In the genomic region with DNA sequence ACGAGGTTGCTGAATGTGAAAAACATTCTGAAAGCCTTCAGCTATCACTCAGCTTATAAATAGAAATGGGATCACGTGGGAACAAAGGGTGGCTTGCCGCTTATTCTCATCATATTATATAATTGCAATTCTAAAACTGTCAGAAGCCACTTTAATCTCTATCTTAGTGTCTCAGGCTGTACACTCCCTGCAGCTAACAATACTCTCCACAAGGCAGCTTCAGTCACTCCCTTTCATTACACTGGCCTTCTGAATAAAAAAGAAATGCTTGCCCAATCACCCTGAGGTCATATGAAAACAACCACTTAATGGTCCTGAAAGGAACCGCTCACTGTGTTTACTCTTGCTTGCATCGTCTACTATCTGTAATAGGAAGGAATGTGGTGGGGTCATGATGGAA, we compare ENCODE assay signal across 13 mouse cellular contexts.
DNase-seq lines count a peak whose midpoint lies in the region; ATAC-seq and TF ChIP-seq lines count a peak whose summit lies in the region.
"Had no signal": no experiment of that assay in that cellular context is flagged by ENCODE, and none has a peak within 500 bp of the region (broad histone marks: within the 10 kb centered on the region; RNA-seq: fewer than 3 reads in every experiment).

No protein-coding gene starts in this region.

- peaks cover 2% of the 10 kb centered on the region for H3K4me1 ChIP-seq in heart, adult 2 months (ENCODE audit: control insufficient read depth, insufficient read depth, low read length)
- 0 out of 2 replicates have a peak, but pooled peaks cover 5% of the 10 kb centered on the region for H3K4me1 ChIP-seq in lung, postnatal 0 days (ENCODE audit: insufficient read depth, low read depth, low read length)
- peaks cover 16% of the 10 kb centered on the region for H3K4me1 ChIP-seq in heart, postnatal 0 days (ENCODE audit: control insufficient read depth, insufficient read depth)
- H3K4me1 ChIP-seq in liver, embryonic 11.5 days (replicated peaks; ENCODE audit: control insufficient read depth, insufficient read depth, low read length): 0 out of 2 replicates have a peak, but pooled peaks cover 5% of the 10 kb centered on the region
- H3K4me1 ChIP-seq: hindbrain, embryonic 15.5 days had no signal

- H3K79me2 ChIP-seq in heart, adult 2 months (replicated peaks; ENCODE audit: control insufficient read depth, insufficient read depth, low read length): no peaks in the 10 kb centered on the region

- H3K9ac ChIP-seq in heart, adult 2 months (ENCODE audit: low read depth, low read length): no peak overlapping the region
- H3K9ac ChIP-seq in lung, postnatal 0 days (replicated peaks; ENCODE audit: low read depth): no peak overlapping the region
- no peak overlapping the region for H3K9ac ChIP-seq in heart, postnatal 0 days (replicated peaks; ENCODE audit: low read depth, low read length)
- no peak overlapping the region for H3K9ac ChIP-seq in liver, embryonic 11.5 days (ENCODE audit: low read depth, low read length)
- H3K9ac ChIP-seq: hindbrain, embryonic 15.5 days; liver, postnatal 0 days had no signal

- no peaks in the 10 kb centered on the region for H3K27me3 ChIP-seq in heart, adult 2 months (ENCODE audit: control insufficient read depth, insufficient read depth, low read length)
- H3K27me3 ChIP-seq in lung, postnatal 0 days (replicated peaks; ENCODE audit: insufficient read depth, low read length): no peaks in the 10 kb centered on the region
- no peaks in the 10 kb centered on the region for H3K27me3 ChIP-seq in heart, postnatal 0 days (ENCODE audit: control insufficient read depth, insufficient read depth, low read length)
- H3K27me3 ChIP-seq in liver, embryonic 11.5 days (replicated peaks; ENCODE audit: control insufficient read depth, insufficient read depth, low read length): no peaks in the 10 kb centered on the region
- H3K27me3 ChIP-seq: hindbrain, embryonic 15.5 days had no signal

- H3K36me3 ChIP-seq in heart, adult 2 months (ENCODE audit: control insufficient read depth, insufficient read depth, low read length): peaks cover 12% of the 10 kb centered on the region
- H3K36me3 ChIP-seq in lung, postnatal 0 days (ENCODE audit: insufficient read depth, low read length): no peaks in the 10 kb centered on the region
- peaks cover 4% of the 10 kb centered on the region; the same call in 1 of the 2 replicates for H3K36me3 ChIP-seq in heart, postnatal 0 days (replicated peaks; ENCODE audit: control insufficient read depth, insufficient read depth, low read length)
- no peaks in the 10 kb centered on the region for H3K36me3 ChIP-seq in liver, embryonic 11.5 days (ENCODE audit: control insufficient read depth, insufficient read depth, low read length)
- H3K36me3 ChIP-seq: hindbrain, embryonic 15.5 days had no signal

- peak overlapping the region; percentile 75 for H3K27ac ChIP-seq in heart, adult 2 months
- no peak overlapping the region for H3K27ac ChIP-seq in lung, postnatal 0 days (ENCODE audit: low read length)
- H3K27ac ChIP-seq in heart, postnatal 0 days (ENCODE audit: low read depth): peak overlapping the region; percentile 75
- no peak overlapping the region for H3K27ac ChIP-seq in liver, embryonic 11.5 days (ENCODE audit: low read depth, low read length)
- H3K27ac ChIP-seq: hindbrain, embryonic 15.5 days had no signal

- TF ChIP-seq POLR2A in heart, adult 2 months (IDR thresholded peaks at IDR 0.05; ENCODE audit: insufficient read depth, low read depth, low read length): peak; percentile 37; the same call in 1 of the 2 replicates

- no peak for DNase-seq in heart, adult 2 months
- no peak for DNase-seq in heart, postnatal 25 days (ENCODE audit: low spot score)
- DNase-seq in lung, postnatal 0 days (ENCODE audit: low spot score): peak; percentile 16
- no peak for DNase-seq in lung, postnatal 4 days
- DNase-seq in ZHBTc4 (ENCODE audit: low read depth, low spot score): peak; percentile 61
- peak; percentile 69 for DNase-seq in heart, postnatal 0 days (ENCODE audit: low spot score)
- DNase-seq in ovary, postnatal 36 days (ENCODE audit: low spot score): no peak
- no peak for DNase-seq in liver, embryonic 11.5 days (ENCODE audit: low spot score)
- DNase-seq: cerebellum, postnatal 36 days; left cerebral cortex, postnatal 4 days; liver, postnatal 0 days; thymus, postnatal 25 days had no signal

- intact Hi-C loops in heart, adult 2 months (cut with DNase I): no loop called here
- intact Hi-C loops in heart, postnatal 25 days (cut with DNase I): no loop called here

- H3K4me3 ChIP-seq in heart, adult 2 months: no peak overlapping the region
- H3K4me3 ChIP-seq in lung, postnatal 0 days (ENCODE audit: low read depth, low read length): no peak overlapping the region
- H3K4me3 ChIP-seq in heart, postnatal 0 days (ENCODE audit: low read depth, low read length): no peak overlapping the region
- H3K4me3 ChIP-seq in liver, embryonic 11.5 days (ENCODE audit: low read depth, low read length): no peak overlapping the region
- H3K4me3 ChIP-seq: hindbrain, embryonic 15.5 days had no signal

- no peak for TF ChIP-seq EP300 in heart, adult 2 months (IDR thresholded peaks at IDR 0.05; ENCODE audit: insufficient read depth, low read depth, low read length)
- no peak for TF ChIP-seq EP300 in lung, postnatal 0 days (IDR thresholded peaks at IDR 0.05)
- TF ChIP-seq EP300 in heart, postnatal 0 days (IDR thresholded peaks at IDR 0.05; ENCODE audit: low read depth): peak; percentile 83

- 16% methylated on average over 5 of the region's 5 CpGs for whole genome bisulfite sequencing in heart, adult 2 months
- 35% methylated on average over 5 of the region's 5 CpGs for WGBS in lung, postnatal 0 days
- WGBS in heart, postnatal 0 days: 14% methylated on average over 5 of the region's 5 CpGs
- 64% methylated on average over 5 of the region's 5 CpGs for WGBS in liver, embryonic 11.5 days

- no peak overlapping the region for H3K4me2 ChIP-seq in lung, postnatal 0 days (replicated peaks; ENCODE audit: low read depth, low read length)
- H3K4me2 ChIP-seq in heart, postnatal 0 days (ENCODE audit: low read depth, low read length): no peak overlapping the region
- no peak overlapping the region for H3K4me2 ChIP-seq in liver, embryonic 11.5 days
- H3K4me2 ChIP-seq: hindbrain, embryonic 15.5 days had no signal

- no peak for TF ChIP-seq CTCF in heart, adult 2 months (IDR thresholded peaks at IDR 0.05)
- TF ChIP-seq CTCF in lung, postnatal 0 days (IDR thresholded peaks at IDR 0.05): no peak
- no peak for TF ChIP-seq CTCF in heart, postnatal 0 days (IDR thresholded peaks at IDR 0.05; ENCODE audit: low read depth)

- no peaks in the 10 kb centered on the region for H3K9me3 ChIP-seq in lung, postnatal 0 days (ENCODE audit: low read length)
- no peaks in the 10 kb centered on the region for H3K9me3 ChIP-seq in heart, postnatal 0 days (replicated peaks; ENCODE audit: control insufficient read depth, low read length)
- H3K9me3 ChIP-seq in liver, embryonic 11.5 days (ENCODE audit: control insufficient read depth, low read length): no peaks in the 10 kb centered on the region
- H3K9me3 ChIP-seq: hindbrain, embryonic 15.5 days had no signal

- ATAC-seq in lung, postnatal 0 days: no peak; the same call in 1 of the 2 replicates
- ATAC-seq in heart, postnatal 0 days (ENCODE audit: insufficient read depth, low read depth): peak; percentile 71
- no peak for ATAC-seq in liver, embryonic 11.5 days (replicated peaks; ENCODE audit: low FRiP score)
- ATAC-seq: liver, postnatal 0 days had no signal

Comparison
In these comparisons a context has a peak if more than half of its experiments do, and no peak if none do; other contexts are left out.
1. DNase-seq: peak in lung, postnatal 0 days (single experiment), ZHBTc4 (single experiment) and heart, postnatal 0 days (single experiment); none in heart, adult 2 months (0 of 2), heart, postnatal 25 days (single experiment), lung, postnatal 4 days (0 of 2), ovary, postnatal 36 days (single experiment) and liver, embryonic 11.5 days (single experiment).
2. H3K27ac ChIP-seq: peak in heart, adult 2 months (single experiment) and heart, postnatal 0 days (single experiment); none in lung, postnatal 0 days (single experiment) and liver, embryonic 11.5 days (single experiment).